Mouse (Mus musculus): ENCODE measurements around the gene Atg2a.
A peak's percentile ranks its signal among the peaks of the same experiment; 100 is the strongest.

The Atg2a gene

GRCm38 (mm10) chr19:6253021-6253420 lies 11.6 kb downstream of the Atg2a start:
- DNase-seq = no peak

- DNase-seq = peak in 1 of 2 experiments; percentile 44
Measured at GRCm38 (mm10) chr19:6260428-6260827, 19.0 kb downstream of the Atg2a start.

- no peak for DNase-seq
Measured at GRCm38 (mm10) chr19:6260946-6261345, 19.5 kb downstream of the Atg2a start.

- no peak for DNase-seq
Measured at GRCm38 (mm10) chr19:6261379-6261778, 19.9 kb downstream of the Atg2a start.

- DNase-seq = peak; percentile 75
Measured at GRCm38 (mm10) chr19:6262222-6262621, 20.8 kb downstream of the Atg2a start.

GRCm38 (mm10) chr19:6262839-6263433 lies 21.5 kb downstream of the Atg2a start:
- DNase-seq = no peak

- DNase-seq = no peak
Measured at GRCm38 (mm10) chr19:6264200-6264599, 22.7 kb downstream of the Atg2a start.

- DNase-seq = no peak
Measured at GRCm38 (mm10) chr19:6264945-6265344, 23.5 kb downstream of the Atg2a start.

GRCm38 (mm10) chr19:6265727-6266182 lies 24.3 kb downstream of the Atg2a start:
- DNase-seq = no peak

- DNase-seq = no peak
Measured at GRCm38 (mm10) chr19:6267306-6268169, 26.1 kb downstream of the Atg2a start.

GRCm38 (mm10) chr19:6268170-6268528 lies 26.7 kb downstream of the Atg2a start:
- DNase-seq = peak; percentile 84 to 89

GRCm38 (mm10) chr19:6268670-6269132 lies 27.2 kb downstream of the Atg2a start:
- DNase-seq = no peak

- no peak for DNase-seq
Measured at GRCm38 (mm10) chr19:6269798-6270475, 28.5 kb downstream of the Atg2a start.

- DNase-seq = no peak
Measured at GRCm38 (mm10) chr19:6270661-6271060, 29.2 kb downstream of the Atg2a start.

GRCm38 (mm10) chr19:6271206-6271605 lies 29.7 kb downstream of the Atg2a start:
- DNase-seq = no peak

GRCm38 (mm10) chr19:6272053-6272452 lies 30.6 kb downstream of the Atg2a start:
- DNase-seq = no peak

GRCm38 (mm10) chr19:6272738-6273137 lies 31.3 kb downstream of the Atg2a start:
- no peak for DNase-seq

- DNase-seq = no peak
Measured at GRCm38 (mm10) chr19:6273592-6273991, 32.1 kb downstream of the Atg2a start.

GRCm38 (mm10) chr19:6273998-6274608 lies 32.6 kb downstream of the Atg2a start:
- DNase-seq = no peak

GRCm38 (mm10) chr19:6275740-6276389 lies 34.4 kb downstream of the Atg2a start:
- DNase-seq = peak in 1 of 2 experiments; percentile 59

- DNase-seq = peak; percentile 91 to 94
Measured at GRCm38 (mm10) chr19:6276426-6277421, 35.3 kb downstream of the Atg2a start, which contains the start of gene Ehd1. Ehd1 (plus strand) TSS chr19:6276725.
